Mouse (Mus musculus) heart, adult 10 weeks (tissue): Measurements from ENCODE around the gene Osbpl7. TPM values are rescaled to one million over a fixed set of nuclear protein-coding genes. Genes with fewer than 3 reads are reported as not detected.

ENCODE experiments used
- polyA plus RNA-seq: library from polyadenylated mRNA; stranded (reverse); fragments of 350-450 nt; fragmentation: Illumina TruSeq; extraction: RNeasy Lipid Tissue Mini Kit (QIAGEN cat#74804); gene quantifications from one replicate; pipeline ENCODE4 v1.2.3, GENCODE M21; 2014; ENCODE audit warnings: low read depth, low replicate concordance

The Osbpl7 gene
- 3.7 TPM for polyA plus RNA-seq

GRCm38 (mm10) chr11:97050216-97050943 lies at the start of gene Osbpl7:
Gene Osbpl7, plus strand, starts transcription at chr11:97050628.

DNA sequence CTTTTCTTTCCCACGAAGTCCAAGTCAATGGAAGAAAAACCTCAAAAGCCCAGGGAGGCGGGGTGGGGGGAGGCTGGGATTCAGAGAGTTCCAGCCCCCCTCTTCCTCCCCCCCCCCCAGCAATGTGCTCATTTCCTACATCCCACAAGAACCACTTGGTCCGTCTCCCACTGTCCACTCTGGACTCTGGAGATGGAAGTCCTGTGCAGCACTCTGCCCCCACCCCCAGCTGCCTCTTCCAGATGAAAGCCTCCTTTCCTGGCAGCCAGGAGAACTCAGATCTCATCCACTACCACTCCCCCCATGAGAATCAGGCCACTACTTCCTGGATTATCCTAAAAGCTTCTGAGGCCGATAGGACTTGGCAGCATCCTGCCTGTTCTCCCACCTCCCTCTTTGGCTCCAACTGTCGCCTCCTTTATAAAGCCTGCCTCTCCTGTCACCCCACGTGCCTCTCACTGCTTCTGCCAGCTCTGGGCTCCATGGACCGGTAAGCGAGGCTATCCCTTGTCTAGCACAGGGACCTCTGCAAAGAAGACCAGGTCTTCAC lies 37.2 kb upstream of the Osbpl7 start, which contains the start of gene Sp6:
Gene Sp6 (plus strand): TSS at position 274 of the 550 bp plus-strand sequence.

GRCm38 (mm10) chr11:97029686-97030417 lies 20.6 kb upstream of the Osbpl7 start, which contains the start of gene Scrn2:
Gene Scrn2, plus strand, starts transcription at chr11:97029938.

DNA sequence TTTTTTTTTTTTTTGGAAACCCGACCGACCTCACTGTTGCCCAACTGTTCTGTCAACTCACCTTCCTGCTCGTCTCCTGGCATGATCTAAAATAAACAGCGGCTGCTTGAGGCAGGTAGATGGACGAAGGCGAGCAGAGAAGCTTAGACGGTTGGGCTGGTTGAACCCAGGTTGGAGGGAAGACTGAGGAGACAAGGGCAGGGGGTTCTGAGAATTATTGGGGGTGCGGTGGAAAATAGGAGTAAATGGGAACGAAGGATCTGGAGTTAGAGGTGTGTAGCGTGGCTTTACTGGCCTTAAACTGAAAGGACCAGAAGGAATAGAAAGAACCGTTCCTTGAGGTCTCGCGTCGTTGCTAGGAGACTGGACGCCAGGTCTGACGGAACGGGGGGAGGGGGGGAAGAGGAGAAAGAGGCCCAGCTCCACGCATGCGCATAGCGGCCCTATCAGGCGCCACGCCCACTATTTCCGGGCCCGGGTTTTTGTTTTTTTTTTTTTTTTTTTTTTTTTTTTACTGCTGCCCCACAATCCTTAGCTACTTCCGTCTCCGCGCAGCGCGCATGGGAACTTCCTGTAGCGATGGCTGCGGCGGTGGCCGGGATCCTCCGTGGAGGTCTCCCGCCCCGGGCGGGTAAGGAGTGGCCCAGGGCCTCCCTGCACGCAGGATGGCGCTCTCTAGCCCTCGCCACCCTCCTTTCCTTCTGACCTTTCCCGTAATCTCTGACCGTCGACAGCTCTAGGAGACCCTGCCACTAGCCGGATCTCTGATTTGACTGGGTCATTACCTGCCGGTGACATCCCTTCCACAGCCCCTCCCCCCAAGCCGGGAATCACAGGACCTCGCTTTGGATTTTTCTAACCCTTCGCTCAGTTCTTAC lies 9.2 kb upstream of the Osbpl7 start, which contains the start of the genes Lrrc46 and Mrpl10:
Gene Lrrc46 (minus strand): TSS at position 386 of the 878 bp plus-strand sequence.
Gene Mrpl10 (plus strand): TSS at position 539 of the 878 bp plus-strand sequence.

GRCm38 (mm10) chr11:97114671-97115601 lies 64.5 kb downstream of the Osbpl7 start, which contains the start of gene Tbx21:
Gene Tbx21, minus strand, starts transcription at chr11:97115331.

Other genes starting within 250 kb of the Osbpl7 start
- gene Nfe2l1, start 220.7 kb upstream of the Osbpl7 start, polyA plus RNA-seq: 353 TPM
- 60.7 TPM for gene Copz2, start 200.8 kb upstream of the Osbpl7 start, polyA plus RNA-seq
- 26.2 TPM for gene Cdk5rap3, start 134.1 kb upstream of the Osbpl7 start, polyA plus RNA-seq
- gene Prr15l, start 122.5 kb upstream of the Osbpl7 start, polyA plus RNA-seq: 1.5 TPM
- gene Pnpo, start 106.6 kb upstream of the Osbpl7 start, polyA plus RNA-seq: 23.2 TPM
- 10.9 TPM for gene Sp2, start 67.7 kb upstream of the Osbpl7 start, polyA plus RNA-seq
- gene Sp6, start 37.2 kb upstream of the Osbpl7 start, polyA plus RNA-seq: 0.37 TPM
- gene Scrn2, start 20.7 kb upstream of the Osbpl7 start, polyA plus RNA-seq: 15.2 TPM
- gene Lrrc46, start 9.2 kb upstream of the Osbpl7 start, polyA plus RNA-seq: 0.34 TPM
- gene Mrpl10, start 9.1 kb upstream of the Osbpl7 start, polyA plus RNA-seq: 65.6 TPM
- gene Tbx21, start 64.7 kb downstream of the Osbpl7 start, polyA plus RNA-seq: not detected
- 10.6 TPM for gene Tbkbp1, start 100.9 kb downstream of the Osbpl7 start, polyA plus RNA-seq
- 64.4 TPM for gene Kpnb1, start 137.3 kb downstream of the Osbpl7 start, polyA plus RNA-seq
- gene Npepps, start 230.0 kb downstream of the Osbpl7 start, polyA plus RNA-seq: 63.7 TPM